In the genomic region with DNA sequence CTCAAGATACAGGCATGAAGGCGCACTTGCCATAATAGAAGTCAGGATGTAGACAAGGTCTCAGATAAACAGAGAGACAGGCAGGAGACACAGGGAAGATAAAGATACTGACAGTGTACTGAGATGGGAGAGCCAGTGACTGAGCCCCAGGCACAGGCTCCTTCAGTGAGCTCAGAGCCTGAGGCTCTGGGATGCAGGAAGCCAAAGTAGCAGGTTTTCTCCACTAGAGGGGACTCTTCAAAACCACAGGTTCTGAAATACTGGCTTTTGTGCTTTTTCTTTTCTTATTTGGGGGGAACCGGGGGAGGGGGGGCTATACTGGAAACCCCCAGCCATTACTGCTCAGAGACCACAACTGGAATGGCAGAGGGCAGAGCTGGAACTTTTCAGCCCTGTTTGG, we compare ENCODE assay signal across 9 mouse cellular contexts. TPM values are rescaled to one million over a fixed set of nuclear protein-coding genes. Genes with fewer than 3 reads are reported as not detected.
A peak's percentile ranks its signal among the peaks of the same experiment; 100 is the strongest.
DNase-seq lines count a peak whose midpoint lies in the region; ATAC-seq and TF ChIP-seq lines count a peak whose summit lies in the region.
"Had no signal": no experiment of that assay in that cellular context is flagged by ENCODE, and none has a peak within 500 bp of the region (broad histone marks: within the 10 kb centered on the region; RNA-seq: fewer than 3 reads in every experiment).

No protein-coding gene starts in this region.

- peak; percentile 55 for TF ChIP-seq CTCF in heart, postnatal 0 days (IDR thresholded peaks at IDR 0.05; ENCODE audit: low read depth)
- TF ChIP-seq CTCF in MEL (IDR thresholded peaks at IDR 0.05 in 2 of 3, conservative IDR thresholded peaks at IDR 0.05 in 1 of 3; ENCODE audit: control insufficient read depth in 1 of 3, insufficient read depth in 1 of 3, low read depth in 2 of 3, low read length in 3 of 3, poor library complexity in 1 of 3, severe bottlenecking in 1 of 3): peak in 1 of 3 experiments; percentile 19; a peak in 1 of 6 replicates

- TF ChIP-seq RAD21 in MEL (IDR thresholded peaks at IDR 0.05; ENCODE audit: low read depth, low read length): no peak

- intact Hi-C loops in gastrocnemius, postnatal 36 days (cut with DNase I): loop anchor here (10.0 kb wide), 1 partner anchor 330 kb away; no protein-coding TSS in a partner anchor

- H3K36me3 ChIP-seq in heart, postnatal 0 days (replicated peaks; ENCODE audit: control insufficient read depth, insufficient read depth, low read length): no peaks in the 10 kb centered on the region
- no peaks in the 10 kb centered on the region for H3K36me3 ChIP-seq in MEL (ENCODE audit: control insufficient read depth in 1 of 2, insufficient read depth in 2 of 2, low read length in 2 of 2)
- no peaks in the 10 kb centered on the region for H3K36me3 ChIP-seq in embryonic facial prominence, embryonic 11.5 days (replicated peaks; ENCODE audit: control insufficient read depth, insufficient read depth, low read depth, low read length)
- H3K36me3 ChIP-seq in midbrain, embryonic 11.5 days (ENCODE audit: control insufficient read depth, insufficient read depth, low read length): no peaks in the 10 kb centered on the region
- H3K36me3 ChIP-seq: limb, embryonic 12.5 days had no signal

- TF ChIP-seq EP300 in heart, postnatal 0 days (IDR thresholded peaks at IDR 0.05; ENCODE audit: low read depth): no peak
- TF ChIP-seq EP300 in MEL (IDR thresholded peaks at IDR 0.05; ENCODE audit: low read depth in 1 of 2, low read length in 2 of 2): no peak

- no peaks in the 10 kb centered on the region for H3K27me3 ChIP-seq in heart, postnatal 0 days (ENCODE audit: control insufficient read depth, insufficient read depth, low read length)
- H3K27me3 ChIP-seq in MEL (ENCODE audit: control insufficient read depth in 1 of 2, insufficient read depth in 2 of 2, low read length in 2 of 2): no peaks in the 10 kb centered on the region; a peak in 1 of 4 replicates
- no peaks in the 10 kb centered on the region for H3K27me3 ChIP-seq in embryonic facial prominence, embryonic 11.5 days (ENCODE audit: control insufficient read depth, insufficient read depth, low read length)
- H3K27me3 ChIP-seq in midbrain, embryonic 11.5 days (ENCODE audit: control insufficient read depth, insufficient read depth, low read length): peaks cover 2% of the 10 kb centered on the region; the same call in 1 of the 2 replicates

- H3K9ac ChIP-seq in heart, postnatal 0 days (replicated peaks; ENCODE audit: low read depth, low read length): no peak overlapping the region
- no peak overlapping the region for H3K9ac ChIP-seq in MEL (ENCODE audit: control insufficient read depth, low read depth, low read length, poor library complexity, severe bottlenecking)
- no peak overlapping the region for H3K9ac ChIP-seq in embryonic facial prominence, embryonic 11.5 days (replicated peaks; ENCODE audit: low read length)
- no peak overlapping the region for H3K9ac ChIP-seq in midbrain, embryonic 11.5 days (ENCODE audit: low read length)
- H3K9ac ChIP-seq: limb, embryonic 12.5 days had no signal

- H3K4me3 ChIP-seq in heart, postnatal 0 days (ENCODE audit: low read depth, low read length): no peak overlapping the region
- no peak overlapping the region for H3K4me3 ChIP-seq in MEL (ENCODE audit: control insufficient read depth in 1 of 2, insufficient read depth in 1 of 2, low read depth in 2 of 2, low read length in 2 of 2)
- H3K4me3 ChIP-seq in embryonic facial prominence, embryonic 11.5 days (ENCODE audit: low read depth, low read length): no peak overlapping the region
- no peak overlapping the region for H3K4me3 ChIP-seq in midbrain, embryonic 11.5 days (ENCODE audit: low read depth, low read length)
- H3K4me3 ChIP-seq: limb, embryonic 12.5 days had no signal

- no peak for TF ChIP-seq POLR2A in MEL (IDR thresholded peaks at IDR 0.05; ENCODE audit: control insufficient read depth in 1 of 2, insufficient read depth in 1 of 2, low read depth in 1 of 2, low read length in 2 of 2, poor library complexity in 1 of 2)

- H3K27ac ChIP-seq in heart, postnatal 0 days (ENCODE audit: low read depth): no peak overlapping the region
- no peak overlapping the region for H3K27ac ChIP-seq in MEL (ENCODE audit: control insufficient read depth, low read depth, low read length)
- H3K27ac ChIP-seq in embryonic facial prominence, embryonic 11.5 days (replicated peaks; ENCODE audit: low read depth, low read length): no peak overlapping the region
- no peak overlapping the region; the same call in 1 of the 2 replicates for H3K27ac ChIP-seq in midbrain, embryonic 11.5 days (ENCODE audit: low read depth, low read length)
- H3K27ac ChIP-seq: limb, embryonic 12.5 days had no signal

- ATAC-seq in heart, postnatal 0 days (ENCODE audit: insufficient read depth, low read depth): no peak
- no peak for ATAC-seq in embryonic facial prominence, embryonic 11.5 days (replicated peaks; ENCODE audit: insufficient number of reproducible peaks, low FRiP score, low TSS enrichment, low read depth)
- no peak for ATAC-seq in midbrain, embryonic 11.5 days (ENCODE audit: low FRiP score)

- no peaks in the 10 kb centered on the region for H3K79me2 ChIP-seq in MEL (ENCODE audit: control insufficient read depth, insufficient read depth, low read length, poor library complexity)

- H3K4me2 ChIP-seq in heart, postnatal 0 days (ENCODE audit: low read depth, low read length): 0 out of 2 replicates have a peak overlapping the region, but pooled peaks have one; percentile 19
- no peak overlapping the region for H3K4me2 ChIP-seq in embryonic facial prominence, embryonic 11.5 days (ENCODE audit: low read depth, low read length)
- H3K4me2 ChIP-seq in midbrain, embryonic 11.5 days: peak overlapping the region; percentile 17; the same call in 1 of the 2 replicates
- H3K4me2 ChIP-seq: limb, embryonic 12.5 days had no signal

- 47% methylated on average over 2 of the region's 2 CpGs for WGBS in heart, postnatal 0 days
- WGBS in embryonic facial prominence, embryonic 11.5 days: 58% methylated on average over 2 of the region's 2 CpGs
- 44% methylated on average over 2 of the region's 2 CpGs for WGBS in midbrain, embryonic 11.5 days

- peaks cover 78% of the 10 kb centered on the region for H3K4me1 ChIP-seq in heart, postnatal 0 days (ENCODE audit: control insufficient read depth, insufficient read depth)
- H3K4me1 ChIP-seq in MEL (ENCODE audit: control insufficient read depth in 1 of 2, insufficient read depth in 2 of 2, low read length in 2 of 2): no peaks in the 10 kb centered on the region
- H3K4me1 ChIP-seq in embryonic facial prominence, embryonic 11.5 days (ENCODE audit: control insufficient read depth, insufficient read depth, low read length): no peaks in the 10 kb centered on the region
- peaks cover 69% of the 10 kb centered on the region for H3K4me1 ChIP-seq in midbrain, embryonic 11.5 days (ENCODE audit: control insufficient read depth, insufficient read depth, low read length)

- no peaks in the 10 kb centered on the region for H3K9me3 ChIP-seq in heart, postnatal 0 days (replicated peaks; ENCODE audit: control insufficient read depth, low read length)
- no peaks in the 10 kb centered on the region for H3K9me3 ChIP-seq in MEL (replicated peaks; ENCODE audit: insufficient read depth, low read length)
- no peaks in the 10 kb centered on the region for H3K9me3 ChIP-seq in embryonic facial prominence, embryonic 11.5 days (replicated peaks; ENCODE audit: control insufficient read depth, low read length)
- H3K9me3 ChIP-seq in midbrain, embryonic 11.5 days (ENCODE audit: control insufficient read depth, low read length): no peaks in the 10 kb centered on the region
- H3K9me3 ChIP-seq: limb, embryonic 12.5 days had no signal

- DNase-seq in heart, postnatal 0 days (ENCODE audit: low spot score): no peak
- DNase-seq in heart, adult 11 months: no peak
- DNase-seq in MEL (ENCODE audit: low read depth, low spot score): no peak
- DNase-seq in embryonic facial prominence, embryonic 11.5 days (ENCODE audit: low spot score): peak; percentile 62
- DNase-seq in midbrain, embryonic 11.5 days (ENCODE audit: low spot score, missing footprints): peak; percentile 85
- no peak for DNase-seq in spleen, adult 12 weeks (ENCODE audit: low spot score)
- no peak for DNase-seq in adrenal gland, postnatal 25 days
- DNase-seq in gastrocnemius, postnatal 36 days: no peak

TF ChIP-seq in MEL, 35 proteins besides CTCF, POLR2A, EP300 and RAD21:
- TF ChIP-seq SMC3 (IDR thresholded peaks at IDR 0.05; ENCODE audit: low read depth, low read length) (peak; percentile 38; the same call in 1 of the 2 replicates), GATA1 (IDR thresholded peaks at IDR 0.05; ENCODE audit: low read depth, low read length) (no peak)

RNA-seq across cellular contexts. Expression of gene Plxna2, which starts 6.4 kb away (rescaled TPM):
- 14.3 and 14.4 TPM in 2 replicates for total RNA-seq in heart, postnatal 0 days (2014; rRNA removed; ENCODE audit: low replicate concordance)
- polyA plus RNA-seq in heart, postnatal 0 days (2015; fragmentation: Nextera tagmentation; extraction: Ambion mirVana): 3.5 and 4.0 TPM in 2 replicates
- under 0.01 and 0.13 TPM in 2 replicates for total RNA-seq in MEL (2012; rRNA removed)
- under 1 TPM in 1 of 2 experiments, not detected in 1; 0.03 TPM for polyA plus RNA-seq in MEL (2012; ENCODE audit: insufficient read depth in 1 of 2, insufficient read length in 2 of 2, low read depth in 1 of 2, low replicate concordance in 2 of 2, missing spikeins in 1 of 2)
- polyA plus RNA-seq in embryonic facial prominence, embryonic 11.5 days (2014; fragmentation: Nextera tagmentation; extraction: Ambion mirVana): 8.4 and 9.7 TPM in 2 replicates
- 10.6 and 10.7 TPM in 2 replicates for polyA plus RNA-seq in midbrain, embryonic 11.5 days (2014; fragmentation: Nextera tagmentation; extraction: Ambion mirVana)
- total RNA-seq in adrenal gland, postnatal 25 days (2021): 9.0 and 10.5 TPM in 2 replicates
- 1 to 10 TPM; 6.6 to 8.5 TPM for total RNA-seq in gastrocnemius, postnatal 36 days (2021)

Comparison
In these comparisons a context has a peak if more than half of its experiments do, and no peak if none do; other contexts are left out.
1. DNase-seq: peak in embryonic facial prominence, embryonic 11.5 days (single experiment) and midbrain, embryonic 11.5 days (single experiment); none in heart, postnatal 0 days (single experiment), heart, adult 11 months (single experiment), MEL (single experiment), spleen, adult 12 weeks (single experiment), adrenal gland, postnatal 25 days (single experiment) and gastrocnemius, postnatal 36 days (0 of 2).